Mouse (Mus musculus) cerebellum, postnatal 36 days (tissue): Measurements from ENCODE around the gene Rps6kc1.

Source experiments
- DNase-seq, 2 experiments: peaks; one replicate each; pipeline ENCODE4 v3.0.0; 2021 to 2022; ENCODE audit warnings: mixed read lengths in 2 of 2

The Rps6kc1 gene

GRCm38 (mm10) chr1:190832965-190833630, 78.5 kb downstream of the Rps6kc1 start:
- DNase-seq, result no peak

GRCm38 (mm10) chr1:190831839-190832497, 79.6 kb downstream of the Rps6kc1 start:
- peak; percentile 22 to 62 for DNase-seq

- DNase-seq, result no peak
Observed at GRCm38 (mm10) chr1:190826486-190827034, 85.0 kb downstream of the Rps6kc1 start.

- no peak for DNase-seq
Observed at GRCm38 (mm10) chr1:190823745-190824144, 87.8 kb downstream of the Rps6kc1 start.

- DNase-seq, result no peak
Observed at GRCm38 (mm10) chr1:190816141-190816540, 95.4 kb downstream of the Rps6kc1 start.

- no peak for DNase-seq
Observed at GRCm38 (mm10) chr1:190810408-190810807, 101.2 kb downstream of the Rps6kc1 start.

- DNase-seq, result no peak
Observed at GRCm38 (mm10) chr1:190808766-190809221, 102.8 kb downstream of the Rps6kc1 start.

GRCm38 (mm10) chr1:190806817-190807216, 104.8 kb downstream of the Rps6kc1 start:
- no peak for DNase-seq

GRCm38 (mm10) chr1:190798668-190799067, 112.9 kb downstream of the Rps6kc1 start:
- no peak for DNase-seq

- DNase-seq, result no peak
Observed at GRCm38 (mm10) chr1:190797483-190798058, 114.0 kb downstream of the Rps6kc1 start.

- peak; percentile 62 to 64 for DNase-seq
Observed at GRCm38 (mm10) chr1:190796745-190797482, 114.7 kb downstream of the Rps6kc1 start.

- DNase-seq, result no peak
Observed at GRCm38 (mm10) chr1:190791638-190792037, 119.9 kb downstream of the Rps6kc1 start.

- no peak for DNase-seq
Observed at GRCm38 (mm10) chr1:190790720-190791119, 120.8 kb downstream of the Rps6kc1 start.

GRCm38 (mm10) chr1:190777660-190778059, 133.9 kb downstream of the Rps6kc1 start:
- DNase-seq, result no peak

- DNase-seq, result no peak
Observed at GRCm38 (mm10) chr1:190776260-190776659, 135.3 kb downstream of the Rps6kc1 start.

GRCm38 (mm10) chr1:190772088-190772885, 139.3 kb downstream of the Rps6kc1 start:
- no peak for DNase-seq

- DNase-seq, result no peak
Observed at GRCm38 (mm10) chr1:190769748-190770147, 141.8 kb downstream of the Rps6kc1 start.

- no peak for DNase-seq
Observed at GRCm38 (mm10) chr1:190768307-190768706, 143.3 kb downstream of the Rps6kc1 start.

GRCm38 (mm10) chr1:190767621-190768020, 143.9 kb downstream of the Rps6kc1 start:
- DNase-seq, result no peak

GRCm38 (mm10) chr1:190766800-190767199, 144.8 kb downstream of the Rps6kc1 start:
- no peak for DNase-seq

- no peak for DNase-seq
Observed at GRCm38 (mm10) chr1:190763756-190764155, 147.8 kb downstream of the Rps6kc1 start.

GRCm38 (mm10) chr1:190761786-190762185, 149.8 kb downstream of the Rps6kc1 start:
- DNase-seq, result no peak
